Mouse (Mus musculus) MEL (cell line): ENCODE data around the gene Tm4sf19.

Source experiments
- CHD1 ChIP-seq: IDR thresholded peaks from 2 replicates; pipeline ENCODE4 v1.6.1; 2012; ENCODE audit warnings: low read depth, mild to moderate bottlenecking, inconsistent platforms, low read length, improper control_type of control experiment
- CHD2 ChIP-seq: IDR thresholded peaks from 2 replicates; pipeline ENCODE4 v1.6.1; 2011; ENCODE audit warnings: low read length, improper control_type of control experiment
- CTCF ChIP-seq, 3 experiments: IDR thresholded peaks in 2 of 3; conservative IDR thresholded peaks in 1 of 3; 2 replicates each; pipeline ENCODE4 v1.5.1; 2011 to 2012; ENCODE audit warnings: low read length in 3 of 3, low read depth in 2 of 3, mild to moderate bottlenecking in 2 of 3, improper control_type of control experiment in 1 of 3, inconsistent platforms in 1 of 3, mixed read lengths in 1 of 3, moderate library complexity in 1 of 3; ENCODE audit not compliant: control insufficient read depth in 1 of 3, insufficient read depth in 1 of 3, poor library complexity in 1 of 3, severe bottlenecking in 1 of 3
- E2F4 ChIP-seq: IDR thresholded peaks from 2 replicates; pipeline ENCODE4 v1.6.1; 2011; ENCODE audit warnings: low read depth, low read length, improper control_type of control experiment, borderline replicate concordance
- EP300 ChIP-seq, 2 experiments: IDR thresholded peaks; 2 replicates each; pipeline ENCODE4 v1.6.1; 2011; ENCODE audit warnings: improper control_type of control experiment in 2 of 2, low read length in 2 of 2, low read depth in 1 of 2, mild to moderate bottlenecking in 1 of 2
- HCFC1 ChIP-seq: IDR thresholded peaks from 2 replicates; pipeline ENCODE4 v1.6.1; 2012; ENCODE audit warnings: low read depth, mild to moderate bottlenecking, inconsistent platforms, low read length, improper control_type of control experiment, moderate library complexity
- MAX ChIP-seq: IDR thresholded peaks from 2 replicates; pipeline ENCODE4 v1.6.1; 2011; ENCODE audit warnings: low read length, improper control_type of control experiment
- MYB ChIP-seq: IDR thresholded peaks from 2 replicates; pipeline ENCODE4 v1.6.1; 2011; ENCODE audit warnings: mild to moderate bottlenecking, low read depth, low read length, improper control_type of control experiment
- TAL1 ChIP-seq: IDR thresholded peaks from 2 replicates; pipeline ENCODE4 v1.6.1; 2012; ENCODE audit warnings: mild to moderate bottlenecking, inconsistent platforms, low read length, moderate library complexity, mixed read lengths

DNA sequence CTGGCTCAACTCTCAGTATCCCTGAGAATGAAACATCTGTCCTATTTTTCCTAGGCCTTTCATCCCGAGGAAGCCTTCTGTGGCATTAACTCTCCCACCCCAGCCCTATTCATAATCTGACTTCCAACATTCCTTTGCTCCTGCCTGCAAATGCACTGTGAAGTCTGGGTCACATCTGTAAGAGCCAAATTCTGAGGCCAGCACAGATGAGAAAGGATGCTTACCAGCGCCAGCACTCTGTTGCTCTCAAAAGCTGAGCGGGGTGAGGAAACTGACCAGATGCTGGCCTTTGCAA lies 3.8 kb upstream of the Tm4sf19 start:
- no peak for TF ChIP-seq CTCF (IDR thresholded peaks at IDR 0.05 in 2 of 3, conservative IDR thresholded peaks at IDR 0.05 in 1 of 3; ENCODE audit: control insufficient read depth in 1 of 3, insufficient read depth in 1 of 3, low read depth in 2 of 3, low read length in 3 of 3, poor library complexity in 1 of 3, severe bottlenecking in 1 of 3)
- no peak for TF ChIP-seq EP300 (IDR thresholded peaks at IDR 0.05; ENCODE audit: low read depth in 1 of 2, low read length in 2 of 2)
- no peak for TF ChIP-seq E2F4
- no peak for TF ChIP-seq MAX
- TF ChIP-seq CHD1: no peak
- no peak for TF ChIP-seq TAL1
- TF ChIP-seq HCFC1: no peak
- no peak for TF ChIP-seq MYB
- no peak for TF ChIP-seq CHD2
